Mouse (Mus musculus) mature B cell (primary cell): ENCODE data around the gene Rbm42.

Source experiments
- in situ Hi-C: fragments of 300-500 bp; cut with MboI; formaldehyde crosslinking; loops from 2 replicates; pipeline ENCODE4 v1.14.3; 2019

Gene Rbm42

GRCm38 (mm10) chr7:30618658-30619057, 31.5 kb downstream of the Rbm42 start:
- in situ Hi-C loops, result no loop called here

DNA sequence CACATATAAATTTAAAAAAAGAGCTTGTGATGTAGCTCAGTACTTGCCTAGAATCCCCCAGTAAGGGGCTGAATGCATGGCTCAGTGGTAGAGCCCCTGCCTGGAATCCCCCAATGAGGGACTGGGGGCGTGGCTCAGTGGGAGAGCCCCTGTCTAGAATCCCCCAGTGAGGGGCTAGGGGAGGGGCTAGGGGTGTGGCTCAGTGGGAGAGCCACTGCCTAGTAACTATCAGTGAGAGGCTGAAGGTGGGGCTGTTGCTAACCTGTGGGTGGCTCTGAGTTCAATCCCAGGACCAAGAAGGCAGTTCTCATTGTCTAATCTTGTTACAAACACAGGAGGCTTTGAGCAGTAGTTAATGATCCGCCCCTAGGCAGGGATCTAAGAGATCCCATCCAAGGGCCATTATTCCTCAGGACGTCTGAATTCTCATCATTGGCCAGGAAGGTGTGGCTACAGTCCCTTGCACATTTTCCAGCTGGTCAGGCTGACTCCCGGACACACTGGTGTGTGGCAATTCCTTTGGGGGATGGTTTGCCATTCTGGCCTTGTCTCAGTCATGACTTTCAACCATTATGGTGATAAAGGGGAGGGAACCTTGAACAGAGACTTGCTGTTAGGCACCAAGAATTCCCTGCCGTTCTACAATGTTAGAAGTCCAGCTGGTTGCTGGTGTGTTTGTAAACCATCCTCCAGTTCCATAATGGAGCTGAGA, 34.9 kb downstream of the Rbm42 start:
- in situ Hi-C loops, result no loop called here

GRCm38 (mm10) chr7:30614454-30614853, 35.7 kb downstream of the Rbm42 start:
- in situ Hi-C loops, result no loop called here

DNA sequence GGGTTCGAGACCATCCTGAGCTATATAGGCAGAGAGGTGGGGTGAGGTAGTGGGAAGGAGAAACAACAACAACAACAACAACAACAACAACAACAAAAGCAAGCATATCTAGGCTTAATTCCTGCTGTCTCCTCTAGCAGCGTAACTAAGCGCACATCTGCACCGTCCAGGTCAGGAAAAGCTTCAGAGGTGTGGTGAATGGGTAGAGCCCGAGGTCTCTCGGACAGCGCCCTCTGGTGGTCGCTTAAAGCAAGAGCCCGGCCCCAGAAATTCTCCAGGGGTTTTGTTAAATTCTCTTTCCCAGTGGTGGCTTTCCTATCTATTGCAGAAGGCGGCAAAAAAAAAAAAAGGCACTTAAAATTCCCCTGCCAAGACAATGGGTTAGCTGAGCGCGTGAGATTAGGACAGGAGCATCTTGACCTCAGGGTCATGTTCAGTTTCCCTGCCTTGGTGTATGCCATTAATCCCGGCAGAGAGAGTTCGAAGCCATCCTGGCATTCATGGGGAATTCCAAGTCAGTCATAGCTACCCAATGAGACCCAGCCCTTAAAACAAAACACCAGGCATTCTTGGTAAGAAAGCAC, 36.5 kb downstream of the Rbm42 start:
- in situ Hi-C loops, result no loop called here

- in situ Hi-C loops, result no loop called here
These were observed 37.3 kb downstream of the Rbm42 start, which contains the start of gene Upk1a for GRCm38 (mm10) chr7:30612654-30613402. Gene Upk1a, minus strand, starts transcription at chr7:30612847.

GRCm38 (mm10) chr7:30610043-30610442, 40.1 kb downstream of the Rbm42 start:
- in situ Hi-C loops, result no loop called here

DNA sequence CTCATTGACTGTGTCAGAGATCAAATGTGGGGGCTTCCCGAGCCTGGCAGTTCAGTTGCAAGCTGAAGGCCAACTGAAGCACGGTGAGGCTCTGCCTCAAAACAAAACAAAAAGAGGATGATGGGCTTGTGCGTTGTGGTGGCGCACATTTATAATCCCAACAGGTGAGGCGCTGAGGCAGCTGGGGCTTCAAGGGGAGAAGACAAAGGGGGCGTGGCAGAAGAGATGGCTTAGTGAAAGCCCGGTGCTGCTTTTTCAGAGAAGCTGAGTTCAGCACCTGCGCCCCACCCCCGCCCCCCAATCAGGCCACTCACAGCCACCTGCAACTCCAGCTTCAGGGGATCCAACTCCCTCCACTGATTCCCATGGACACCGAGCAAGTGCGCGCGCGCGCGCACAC, 41.6 kb downstream of the Rbm42 start:
- in situ Hi-C loops, result no loop called here

DNA sequence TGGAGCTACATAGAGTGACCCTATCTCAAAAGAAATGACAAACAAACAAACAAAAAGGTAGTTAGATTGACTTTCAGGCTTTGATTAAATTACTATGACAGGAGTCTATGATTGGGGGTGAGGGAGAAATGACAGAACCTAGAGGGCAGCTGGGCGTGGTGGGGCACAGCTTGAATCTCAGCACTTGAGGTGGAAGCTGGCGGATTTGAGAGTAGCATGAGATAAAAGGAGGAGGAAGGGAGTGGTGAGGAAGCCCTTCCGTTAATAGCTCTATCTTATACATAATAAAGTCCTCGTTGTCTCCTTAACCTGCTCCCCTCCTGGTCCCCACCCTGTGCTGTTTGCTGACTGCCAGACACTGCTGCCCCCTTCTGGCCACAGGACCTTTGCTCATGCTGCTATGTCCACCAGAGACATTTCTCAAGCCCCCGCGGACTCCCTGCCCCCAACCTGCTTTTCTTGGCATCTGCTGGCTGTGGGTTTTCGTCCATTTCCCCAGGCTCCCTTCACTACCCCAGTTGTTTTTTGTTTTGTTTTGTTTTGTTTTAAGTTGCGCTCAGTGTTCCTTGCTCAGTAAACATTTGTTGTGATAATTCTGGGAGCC, 42.3 kb downstream of the Rbm42 start:
- in situ Hi-C loops, result no loop called here

GRCm38 (mm10) chr7:30604944-30605343, 45.2 kb downstream of the Rbm42 start:
- in situ Hi-C loops, result no loop called here

- in situ Hi-C loops, result no loop called here
These were observed 45.7 kb downstream of the Rbm42 start for GRCm38 (mm10) chr7:30604424-30604823.

DNA sequence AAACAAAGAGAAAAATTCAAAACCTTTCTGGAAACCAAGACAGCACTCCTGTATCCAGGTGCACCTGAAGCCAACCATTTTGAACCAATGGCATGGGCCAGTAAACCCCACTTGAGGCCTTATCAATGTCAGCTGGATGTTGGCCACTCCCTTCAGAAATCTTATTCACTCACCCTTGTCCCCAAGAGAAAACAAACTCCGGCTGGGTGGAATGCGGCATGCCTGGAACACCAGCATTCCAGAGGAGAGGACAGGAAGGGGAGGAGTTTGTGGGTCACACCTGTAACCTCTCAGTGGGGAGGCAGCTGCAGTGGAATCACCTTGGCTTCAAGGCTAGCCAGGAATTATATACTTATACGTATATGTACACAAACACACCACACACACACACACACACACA, 47.5 kb downstream of the Rbm42 start:
- in situ Hi-C loops, result no loop called here

- in situ Hi-C loops, result no loop called here
These were observed 49.5 kb downstream of the Rbm42 start for GRCm38 (mm10) chr7:30600651-30601050.

- in situ Hi-C loops, result no loop called here
These were observed 50.2 kb downstream of the Rbm42 start for GRCm38 (mm10) chr7:30599933-30600353.

DNA sequence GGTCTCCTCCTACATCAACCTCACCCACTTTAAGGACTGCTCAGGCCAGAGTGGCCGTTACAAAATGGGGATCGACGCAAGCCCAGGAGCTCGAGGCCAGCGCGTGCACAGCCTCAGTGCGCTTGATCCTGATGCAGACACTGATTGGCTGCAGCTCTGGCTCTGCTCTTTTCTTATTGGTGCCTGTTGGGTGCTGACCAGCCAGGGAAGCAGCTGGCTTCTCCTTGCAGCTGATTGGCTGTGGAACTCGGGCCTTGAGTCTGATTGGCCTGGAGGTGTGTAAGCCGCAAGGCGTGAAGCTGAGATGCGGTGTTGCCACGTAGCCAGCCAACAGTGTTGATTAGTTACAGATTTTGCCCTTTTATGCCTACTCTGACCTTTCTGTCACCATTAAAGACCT, 51.3 kb downstream of the Rbm42 start, which contains the start of gene Zbtb32:
Gene Zbtb32 (minus strand): TSS at position 124 of the 400 bp plus-strand sequence.
- in situ Hi-C loops, result no loop called here

DNA sequence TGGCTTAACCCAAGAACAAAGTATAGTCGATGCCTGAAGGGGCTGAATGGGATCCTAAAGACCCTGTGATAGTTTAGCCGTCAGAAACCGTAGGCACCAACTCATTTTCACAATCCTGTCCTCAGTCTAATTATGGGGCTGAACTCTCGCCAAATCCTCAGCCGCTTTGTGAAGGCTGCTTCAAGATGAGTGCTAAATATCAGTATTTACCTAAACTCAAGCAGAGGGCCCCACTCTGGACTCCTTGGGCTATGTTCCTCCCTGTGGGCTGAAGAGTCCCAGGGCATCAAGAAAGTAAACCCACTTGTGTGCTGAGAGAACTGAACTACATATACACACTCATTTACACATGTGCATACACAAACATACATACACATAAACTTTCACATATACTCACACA, 53.3 kb downstream of the Rbm42 start:
- in situ Hi-C loops, result no loop called here

- in situ Hi-C loops, result no loop called here
These were observed 54.0 kb downstream of the Rbm42 start for GRCm38 (mm10) chr7:30596093-30596492.

GRCm38 (mm10) chr7:30594510-30595024, 55.5 kb downstream of the Rbm42 start:
- in situ Hi-C loops, result no loop called here

DNA sequence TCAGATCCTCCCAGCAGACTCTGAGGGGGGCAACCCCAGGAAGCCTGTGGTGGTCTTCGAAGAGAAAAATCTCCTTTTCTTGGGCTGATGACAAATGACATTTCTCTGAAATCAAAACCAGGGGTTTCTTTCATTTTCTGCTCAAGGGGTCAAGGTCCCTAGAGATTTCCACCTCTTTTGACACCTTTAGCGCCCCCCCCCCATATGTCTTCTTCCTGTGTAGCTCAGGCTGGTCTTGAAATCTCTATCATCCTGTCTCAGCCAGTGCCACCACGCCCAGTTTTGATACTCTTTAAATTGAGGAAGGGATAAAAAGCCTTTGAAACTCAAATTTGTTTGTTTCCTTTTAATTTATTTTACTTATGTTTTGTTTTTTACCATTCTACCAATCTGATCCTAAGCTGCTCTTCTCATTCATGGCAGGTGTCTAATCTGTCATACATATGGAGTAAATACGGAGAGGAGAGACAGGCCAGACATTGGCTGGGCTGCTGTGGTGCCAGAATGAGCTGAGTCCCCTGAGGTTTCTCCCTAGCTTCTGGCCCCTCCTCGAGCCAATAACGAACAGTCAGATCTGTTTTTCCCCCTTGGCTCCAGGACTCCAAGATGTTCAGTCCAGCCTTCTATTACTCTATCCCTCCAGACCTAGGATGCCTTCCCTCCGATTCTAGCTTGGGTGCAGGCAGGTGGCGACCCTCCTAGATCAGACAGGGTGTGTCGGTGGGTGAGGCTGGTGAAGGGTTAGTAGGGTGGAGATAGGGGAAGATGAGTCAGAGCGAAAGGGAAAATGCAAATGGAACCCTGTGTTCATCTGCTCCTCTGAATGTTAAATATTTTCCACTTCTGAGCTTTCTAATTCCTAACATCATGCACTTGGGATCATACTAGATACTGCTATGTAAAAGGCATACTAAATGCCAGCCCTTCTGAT, 56.3 kb downstream of the Rbm42 start:
- in situ Hi-C loops, result no loop called here

DNA sequence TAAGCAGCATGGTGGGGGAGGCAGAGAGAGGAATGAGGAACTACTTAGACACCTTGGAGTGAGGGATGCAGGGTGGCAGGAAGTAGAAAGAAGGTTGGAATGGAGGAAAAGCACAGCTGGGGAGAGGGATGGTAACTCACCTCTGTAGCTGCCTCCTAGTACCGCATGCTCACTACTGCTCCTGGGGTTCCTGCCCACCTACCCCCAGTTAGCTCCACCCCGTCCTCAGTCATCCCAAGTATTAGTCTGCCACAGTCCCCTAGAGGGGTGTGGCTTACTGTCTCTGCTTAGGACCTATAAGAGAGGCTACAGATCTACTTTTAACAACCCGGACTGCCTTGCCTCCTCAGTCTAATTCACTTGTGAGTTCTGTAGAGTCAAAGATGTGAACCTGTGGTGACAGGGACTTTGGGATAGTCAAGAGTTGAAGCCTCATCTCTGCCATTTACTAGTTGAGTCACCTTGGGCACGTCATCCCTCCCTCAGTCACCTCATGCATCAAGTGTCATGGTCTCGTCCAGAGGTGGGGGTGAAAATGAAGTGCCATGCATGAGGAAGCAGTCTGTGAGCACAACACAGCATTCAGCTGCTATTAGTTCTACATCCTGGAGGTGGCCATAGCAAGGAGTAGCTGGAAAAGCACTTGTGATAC, 57.2 kb downstream of the Rbm42 start:
- in situ Hi-C loops, result no loop called here

- in situ Hi-C loops, result no loop called here
These were observed 58.5 kb downstream of the Rbm42 start for GRCm38 (mm10) chr7:30591605-30591951.
